Mouse (Mus musculus): ENCODE measurements at regions not wholly inside any gene's neighbourhood (a gene's known extent, or its start where the extent isn't known, plus 50 kb on each side); places are given as distances from the start of the nearest gene placed in this dataset.

DNA sequence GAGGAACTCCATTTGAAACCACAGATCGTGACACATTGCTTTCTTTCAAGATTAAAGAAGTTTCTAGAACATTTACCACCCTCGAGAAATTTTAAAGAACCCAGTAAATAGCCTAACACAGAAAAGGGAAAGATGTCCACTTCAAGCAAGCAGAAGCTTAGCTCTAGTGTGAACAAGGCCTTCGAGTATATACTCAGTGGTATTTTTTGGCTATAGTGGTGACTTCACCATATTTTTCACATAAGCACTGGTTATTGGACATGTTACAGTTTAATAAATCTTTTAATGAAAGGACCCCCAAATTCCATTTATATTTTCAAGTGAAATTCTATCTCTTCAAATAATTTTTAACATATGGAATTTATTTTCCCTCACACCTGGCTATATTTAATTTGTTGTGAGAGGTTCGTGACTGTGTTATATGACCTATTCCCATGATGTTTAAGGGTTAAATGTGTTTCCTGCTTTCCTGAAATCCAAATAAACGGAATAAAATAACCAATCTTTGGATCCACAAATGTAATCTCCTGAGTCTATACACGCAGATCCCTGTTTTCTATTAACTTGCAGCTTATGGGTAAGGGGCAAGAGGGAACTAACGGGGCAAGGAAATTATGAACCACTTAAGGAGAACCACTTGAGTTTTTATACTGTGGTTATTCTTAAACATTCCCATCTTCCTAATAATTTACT is 60.6 kb upstream of the Tas2r134 start:
- DNase-seq: no peak
- intact Hi-C loops (cut with DNase I): no loop called here

DNA sequence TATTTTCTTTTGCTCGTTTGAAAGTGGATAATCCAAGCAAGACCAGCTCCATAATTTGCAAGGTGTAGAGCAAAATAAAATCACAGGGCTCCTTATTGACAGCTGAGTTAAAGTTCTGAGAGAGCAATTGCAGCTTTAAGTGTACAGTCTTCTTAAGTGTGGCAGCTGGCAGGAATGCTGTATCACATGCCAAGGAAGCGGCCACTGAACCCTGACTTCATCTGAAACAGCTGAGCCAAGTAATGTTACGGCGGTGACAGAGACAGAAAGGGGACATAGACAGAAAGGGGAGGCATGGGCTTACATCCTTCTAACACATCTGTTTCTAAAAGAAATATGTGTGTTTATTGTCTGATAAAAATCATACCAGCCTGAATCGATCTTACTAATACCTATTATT is 63.4 kb upstream of the Tas2r134 start:
- intact Hi-C loops (cut with DNase I): no loop called here
- DNase-seq: peak; percentile 9

DNA sequence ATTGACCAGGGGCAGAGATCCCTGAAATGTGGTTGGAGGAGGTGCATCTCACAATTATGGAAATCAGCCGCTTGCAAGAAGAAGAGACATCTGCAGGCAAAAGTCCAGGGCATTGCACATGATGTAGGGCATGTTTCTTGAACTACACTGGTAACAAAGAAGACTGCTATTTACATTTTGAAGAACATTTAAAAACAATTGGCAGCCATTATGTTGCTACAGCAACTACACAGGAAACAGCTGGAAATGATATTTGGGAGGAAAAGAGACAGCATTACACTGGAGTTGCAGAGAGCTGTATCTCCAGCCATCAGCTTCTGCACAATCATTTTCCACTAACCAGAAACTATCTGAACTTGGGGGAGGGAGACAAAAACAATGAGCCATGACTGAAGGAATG is 64.1 kb upstream of the Tas2r134 start:
- intact Hi-C loops (cut with DNase I): no loop called here
- no peak for DNase-seq

DNA sequence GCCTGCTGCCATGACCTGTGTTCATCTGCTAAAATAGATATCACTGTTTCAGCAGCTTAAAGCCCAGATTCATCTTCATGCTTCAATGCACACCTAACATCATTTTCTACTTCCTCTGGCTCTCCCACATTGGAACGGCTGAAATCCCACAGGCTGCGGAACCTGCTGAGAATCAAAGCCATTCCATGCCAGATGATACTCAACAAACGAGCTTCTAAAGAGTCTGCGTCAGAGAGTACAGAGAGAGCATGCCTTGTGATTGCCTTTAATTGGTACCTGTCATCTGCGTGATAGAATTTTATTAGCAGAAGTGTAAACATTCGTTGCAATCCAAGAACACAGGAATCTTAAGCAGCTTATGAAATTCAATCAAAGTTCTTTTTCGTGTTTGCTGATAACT is 76.4 kb upstream of the Tas2r134 start:
- no peak for DNase-seq
- intact Hi-C loops (cut with DNase I): no loop called here

DNA sequence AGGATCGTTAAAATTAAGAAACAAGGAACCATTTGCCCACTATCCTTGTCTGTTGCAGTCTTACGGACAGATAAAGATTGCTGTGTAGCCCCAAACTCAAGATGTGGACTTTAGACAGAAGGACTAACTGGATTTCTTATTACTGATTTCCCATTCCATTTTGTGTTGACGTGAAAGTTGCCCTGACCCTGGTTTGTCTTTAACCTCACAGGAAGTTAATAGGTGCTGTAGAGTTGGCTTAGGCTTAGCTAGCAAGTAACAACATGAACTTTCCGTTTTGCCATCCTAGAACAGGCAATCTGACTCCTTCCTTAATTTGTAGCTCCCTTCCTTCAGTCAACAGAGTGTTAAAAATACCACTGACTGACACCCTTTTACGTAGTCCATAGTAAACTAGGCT is 78.2 kb upstream of the Tas2r134 start:
- no peak for DNase-seq
- intact Hi-C loops (cut with DNase I): no loop called here

DNA sequence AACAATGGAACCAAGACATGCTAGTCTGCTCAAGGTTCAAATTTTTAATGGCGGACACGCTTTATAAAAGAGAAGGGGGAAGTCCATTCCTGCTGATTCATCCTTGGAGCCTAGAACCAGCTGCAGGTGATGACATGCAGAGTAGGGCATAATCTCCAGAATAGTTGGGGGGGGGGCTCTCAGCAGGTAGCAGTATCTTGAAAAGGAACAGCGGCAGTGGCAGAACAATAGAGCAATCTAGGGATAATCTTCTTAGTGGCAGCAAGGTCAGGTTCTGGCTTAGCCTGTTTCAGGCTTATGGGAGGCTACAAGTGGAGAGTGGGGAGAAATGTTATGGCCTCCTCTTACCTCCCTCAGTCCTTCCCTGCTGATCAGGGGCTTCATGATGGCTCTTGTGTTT is 81.1 kb upstream of the Tas2r134 start:
- intact Hi-C loops (cut with DNase I): no loop called here
- DNase-seq: no peak

DNA sequence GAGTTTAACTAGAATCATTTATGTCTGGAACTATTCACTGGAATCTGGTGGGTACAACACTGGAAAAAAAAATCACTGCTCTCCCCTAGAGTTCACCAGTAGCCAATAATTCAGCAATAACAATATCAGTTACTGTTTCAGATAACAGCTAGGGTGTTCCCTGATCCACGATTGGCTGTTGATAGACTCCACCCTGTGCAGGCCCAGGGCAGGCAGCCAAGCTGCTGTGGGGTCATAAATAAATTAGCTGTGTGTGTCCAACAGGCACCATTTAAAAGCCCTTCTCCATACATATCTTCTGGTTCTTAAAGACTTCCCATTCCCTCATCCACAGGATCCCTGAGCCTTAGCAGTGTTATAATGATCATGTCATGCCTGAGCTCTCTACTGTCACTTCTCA is 83.4 kb upstream of the Tas2r134 start:
- intact Hi-C loops (cut with DNase I): no loop called here

DNA sequence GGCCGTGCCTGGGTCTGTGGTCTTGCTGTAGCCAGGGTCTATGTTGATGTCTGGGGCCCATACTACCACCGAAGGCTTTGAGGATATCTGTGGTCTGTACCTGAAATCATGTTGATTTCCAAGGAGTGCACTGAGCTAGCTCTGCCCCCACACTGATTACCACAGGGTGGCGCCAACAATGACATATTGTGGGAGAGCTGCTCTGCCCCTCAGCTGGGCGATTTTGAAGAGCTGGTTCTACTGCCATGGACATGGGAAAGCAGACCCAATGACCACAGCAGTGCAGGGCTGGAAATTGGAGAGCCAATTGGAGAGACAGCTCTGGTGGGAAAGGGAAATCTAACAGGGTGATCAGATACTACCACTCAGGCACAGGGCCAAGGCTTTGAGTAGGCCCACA is 85.0 kb upstream of the Tas2r134 start:
- DNase-seq: peak; percentile 38
- intact Hi-C loops (cut with DNase I): no loop called here

More for the DNA sequence above, 83.4 kb upstream of the Tas2r134 start:
- no peak for DNase-seq

DNA sequence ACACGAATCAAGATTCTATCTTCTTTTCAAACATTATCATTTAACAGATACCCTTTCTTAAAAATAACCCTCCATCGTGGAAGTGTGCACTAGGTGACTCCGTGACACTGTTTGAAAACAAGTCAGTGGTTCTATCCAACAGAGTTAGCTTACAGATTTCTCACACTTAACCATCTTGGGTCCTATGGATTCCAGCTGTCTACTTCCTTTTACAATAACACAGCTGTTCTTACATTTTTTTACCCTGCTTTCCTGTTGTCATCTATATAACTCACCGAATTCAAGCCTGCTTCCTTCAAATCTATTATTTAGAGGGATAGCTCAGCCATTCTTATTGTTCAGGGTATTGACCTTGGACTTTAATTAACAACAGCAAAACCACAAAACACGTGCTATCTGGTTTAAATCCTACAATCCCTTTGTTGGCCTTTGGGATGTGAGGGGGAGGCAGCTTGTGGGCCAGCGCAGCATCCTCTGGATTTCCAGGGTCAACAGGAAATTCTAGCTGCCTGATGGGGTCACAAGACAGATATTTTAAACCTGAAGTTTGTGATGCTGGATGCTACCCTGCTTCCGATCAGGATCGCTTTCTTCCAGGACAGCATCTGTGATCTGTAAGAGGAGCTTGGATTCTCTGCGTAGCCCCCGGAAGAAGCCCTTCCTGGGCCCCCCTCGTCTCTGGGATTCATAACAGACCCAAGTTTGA is 94.4 kb upstream of the Tas2r134 start:
- DNase-seq: no peak
- intact Hi-C loops (cut with DNase I): no loop called here

DNA sequence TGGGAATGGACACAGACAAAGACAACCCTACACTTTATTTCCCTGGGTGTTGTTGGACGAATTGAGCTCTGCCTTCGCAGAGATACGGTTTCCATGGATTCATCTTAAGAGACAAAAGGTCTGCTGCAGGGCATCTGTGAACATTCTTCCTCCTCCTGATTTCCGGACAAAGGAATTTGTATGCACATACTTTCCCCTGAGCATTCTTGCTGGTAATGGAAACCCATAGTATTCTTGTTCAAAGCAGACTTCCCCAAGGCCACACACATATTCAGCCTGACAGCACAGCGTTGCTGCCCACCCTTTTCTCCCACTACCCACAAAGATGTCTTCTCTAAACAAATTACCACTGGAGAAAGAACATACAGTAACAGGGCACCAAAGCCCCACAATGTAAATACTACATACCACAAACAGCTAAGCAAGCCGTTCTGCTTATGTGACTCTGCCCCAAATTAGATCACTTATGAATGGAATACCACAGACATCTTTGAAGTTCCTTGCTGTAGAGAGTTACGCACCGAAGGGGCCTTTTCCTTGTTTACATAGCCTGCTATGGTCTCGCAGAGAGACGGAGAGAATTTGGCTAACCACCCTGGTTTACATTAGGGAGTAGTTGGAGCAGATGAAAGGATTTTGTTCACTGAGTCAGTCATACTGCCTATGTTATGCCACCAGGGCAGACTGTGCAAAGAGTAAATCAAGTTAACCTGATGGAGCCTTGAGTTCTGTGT is 96.0 kb upstream of the Tas2r134 start:
- no peak for DNase-seq
- intact Hi-C loops (cut with DNase I): no loop called here

DNA sequence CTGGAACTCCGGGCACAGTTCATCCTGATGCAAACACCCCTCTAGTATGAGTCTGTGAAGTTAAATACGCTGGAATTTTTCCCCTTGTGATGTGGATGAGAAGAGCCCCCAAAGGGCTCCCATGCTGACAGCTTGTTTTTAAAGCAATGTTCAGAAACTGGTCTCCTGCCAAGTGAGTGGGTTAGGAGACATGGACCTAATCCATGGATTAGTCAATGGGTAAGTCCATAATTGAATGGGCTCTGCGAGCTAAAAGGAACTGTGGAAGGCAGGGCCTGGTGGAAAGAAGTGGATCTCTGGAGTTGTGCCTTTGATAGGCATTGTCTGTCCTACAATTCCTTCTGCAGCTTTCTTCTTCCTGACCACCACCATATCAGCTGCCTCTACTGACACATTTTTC is 104.5 kb upstream of the Tas2r134 start:
- intact Hi-C loops (cut with DNase I): no loop called here
- no peak for DNase-seq

DNA sequence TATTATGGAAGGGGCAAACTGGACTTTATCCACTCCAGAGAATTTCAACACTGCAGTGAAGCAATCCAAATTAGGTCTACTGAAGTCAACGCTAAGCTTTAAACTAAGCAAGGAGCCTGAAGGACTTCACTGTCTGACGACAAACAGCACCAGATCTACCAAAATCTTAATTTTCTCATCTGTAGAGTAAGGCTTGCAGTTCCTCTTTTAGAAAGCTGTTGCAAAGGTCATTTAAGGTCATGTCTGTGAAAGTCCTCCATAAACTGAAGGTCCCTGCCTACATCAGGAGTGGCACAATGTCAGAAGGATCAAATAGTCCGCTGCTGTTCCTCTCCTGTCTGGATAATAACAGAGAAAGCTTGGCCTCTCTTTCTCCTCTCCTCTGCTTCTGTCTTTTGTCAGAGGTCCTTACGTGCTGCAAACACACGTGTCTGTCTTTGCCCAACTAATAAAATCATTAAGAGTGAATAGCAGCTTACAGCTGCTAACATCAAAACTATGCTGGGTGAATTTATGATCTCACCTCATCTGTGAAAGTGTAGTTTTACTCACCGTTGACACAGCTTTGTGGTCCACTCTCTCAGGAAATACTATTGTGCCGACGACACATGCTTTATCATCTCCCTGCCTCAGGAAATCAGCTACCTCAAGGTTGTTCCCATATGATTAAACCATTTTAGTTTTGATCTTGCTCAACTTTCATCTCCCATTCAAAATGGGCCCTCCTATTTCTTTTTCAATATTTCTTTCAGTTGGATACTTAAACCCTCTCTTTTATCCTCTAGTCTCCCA is 117.9 kb upstream of the Tas2r134 start:
- no peak for DNase-seq
- intact Hi-C loops (cut with DNase I): no loop called here

DNA sequence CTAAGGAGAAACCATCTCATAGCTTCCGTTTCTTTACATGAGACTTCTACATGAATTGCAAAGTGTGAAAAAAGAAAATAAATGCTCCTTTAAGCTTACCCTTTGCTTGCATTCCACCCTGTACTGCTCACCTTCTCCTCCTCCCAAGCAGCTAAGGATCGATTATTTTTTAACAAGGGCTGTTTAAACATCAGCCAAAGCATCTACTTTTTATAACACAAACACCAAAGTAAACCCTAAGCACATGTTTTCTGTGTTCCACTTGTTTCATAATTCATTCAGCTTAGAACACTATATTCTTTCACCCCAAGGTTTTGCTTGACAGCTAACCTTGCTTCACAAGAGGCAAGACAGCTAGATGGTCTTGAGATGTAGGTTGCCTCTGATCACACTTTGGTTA is 129.4 kb upstream of the Tas2r134 start:
- DNase-seq: no peak
- intact Hi-C loops (cut with DNase I): no loop called here

DNA sequence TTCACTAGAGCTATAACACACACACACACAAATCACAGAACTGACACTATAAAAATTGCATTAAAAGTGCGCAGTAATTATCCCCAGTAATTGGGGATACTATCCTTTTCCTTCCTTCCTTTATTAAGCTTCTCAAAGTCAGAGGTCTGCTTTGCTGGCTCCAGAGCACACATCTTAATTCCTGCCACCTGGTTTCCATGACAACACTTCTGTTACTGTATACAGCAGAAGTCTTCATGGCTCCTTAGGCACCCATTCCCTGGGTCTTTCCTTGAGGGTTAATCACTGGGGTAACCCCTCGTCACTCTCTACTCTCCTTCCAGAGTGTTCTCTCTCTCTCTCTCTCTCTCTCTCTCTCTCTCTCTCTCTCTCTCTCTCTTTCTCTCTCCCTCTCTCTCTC is 153.6 kb upstream of the Tas2r134 start:
- DNase-seq: no peak
- intact Hi-C loops (cut with DNase I): no loop called here

DNA sequence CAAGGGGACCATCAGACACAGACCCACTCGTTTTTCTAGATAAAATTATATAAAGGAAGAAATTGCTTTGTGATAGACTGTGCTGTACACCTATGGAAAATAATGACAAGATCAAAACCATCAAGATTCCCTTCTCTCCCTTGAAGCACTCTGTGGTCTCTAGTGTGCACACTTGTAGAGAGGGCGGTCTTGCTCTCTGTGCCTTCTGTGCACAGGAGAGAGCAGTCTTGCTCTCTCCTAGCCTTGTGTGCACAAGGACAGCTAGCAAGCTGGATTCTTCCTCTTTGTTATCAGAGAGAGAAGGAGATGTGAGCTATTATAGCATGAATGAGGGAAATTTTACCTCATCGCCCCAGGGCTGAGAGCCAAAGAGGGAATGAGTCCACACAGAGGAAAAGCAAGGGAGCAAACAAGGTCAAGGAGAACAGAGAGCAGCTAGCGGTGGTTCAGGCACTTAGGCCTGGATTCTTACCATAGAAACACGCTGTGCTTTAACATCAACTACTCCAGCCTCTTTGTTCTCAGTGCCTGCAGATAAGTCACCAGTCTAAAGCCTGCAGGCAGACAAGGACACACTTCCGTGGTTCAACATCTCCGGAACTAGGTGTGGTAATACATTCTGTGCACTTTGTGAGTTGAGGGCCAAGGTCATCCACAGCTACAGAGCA is 160.2 kb upstream of the Tas2r134 start:
- intact Hi-C loops (cut with DNase I): no loop called here
- no peak for DNase-seq

DNA sequence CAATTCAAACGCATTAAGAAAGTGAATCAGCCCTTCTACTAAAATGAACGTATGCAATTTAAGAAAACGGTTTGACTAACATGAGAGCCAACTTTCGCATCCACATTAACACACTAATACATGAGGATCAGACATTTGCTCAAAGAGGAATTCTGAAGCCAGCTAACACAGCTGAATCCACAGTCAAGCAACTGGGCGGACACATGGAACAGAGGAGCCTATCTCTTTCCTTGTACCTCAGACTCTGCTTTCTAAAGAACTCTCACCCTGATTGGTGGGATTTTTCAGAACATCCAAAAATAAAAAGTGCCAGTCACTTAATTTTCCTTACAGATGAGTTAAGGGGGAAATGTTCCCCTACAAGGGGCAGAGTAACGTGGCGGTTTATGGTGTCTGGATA is 161.3 kb upstream of the Tas2r134 start:
- DNase-seq: no peak
- intact Hi-C loops (cut with DNase I): no loop called here

DNA sequence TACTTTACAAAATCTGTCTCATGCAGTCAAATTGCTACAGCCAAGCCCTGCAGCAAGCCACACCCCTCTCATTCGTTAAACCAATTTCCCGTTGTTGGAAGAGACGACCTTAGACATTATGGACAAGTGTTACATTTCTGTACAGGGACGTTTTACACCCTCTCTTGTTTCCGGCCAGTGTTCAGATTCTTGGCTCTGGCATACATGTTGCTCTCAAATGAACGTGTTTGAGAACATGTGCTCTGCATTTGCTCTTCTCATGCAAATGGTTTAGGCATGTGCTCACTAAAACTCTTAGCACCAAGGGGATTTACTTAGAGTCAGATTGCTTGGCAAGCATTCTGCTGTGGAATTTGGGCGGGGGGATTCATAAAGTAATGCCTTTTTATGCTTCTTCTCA is 161.7 kb upstream of the Tas2r134 start:
- intact Hi-C loops (cut with DNase I): no loop called here
- no peak for DNase-seq

DNA sequence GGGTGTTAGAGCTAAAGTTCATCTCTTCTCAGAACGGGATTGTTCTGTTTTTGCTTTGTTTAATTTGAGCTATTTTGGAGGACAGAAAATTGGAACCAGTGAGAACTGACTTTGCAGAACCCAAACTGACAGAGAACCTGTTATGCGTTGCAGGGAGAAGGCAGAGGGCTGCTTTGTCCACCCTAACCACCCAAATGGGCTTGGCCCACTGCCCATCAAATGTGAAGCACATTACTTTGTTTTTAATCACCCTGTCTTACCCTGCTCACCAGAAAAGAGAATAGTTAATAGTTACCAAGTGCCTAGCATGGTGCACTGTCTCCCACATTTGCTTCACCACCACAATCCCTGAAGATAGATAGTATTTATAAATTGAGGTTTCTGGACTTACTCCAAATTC is 163.0 kb upstream of the Tas2r134 start:
- intact Hi-C loops (cut with DNase I): no loop called here
- peak; percentile 6 for DNase-seq

DNA sequence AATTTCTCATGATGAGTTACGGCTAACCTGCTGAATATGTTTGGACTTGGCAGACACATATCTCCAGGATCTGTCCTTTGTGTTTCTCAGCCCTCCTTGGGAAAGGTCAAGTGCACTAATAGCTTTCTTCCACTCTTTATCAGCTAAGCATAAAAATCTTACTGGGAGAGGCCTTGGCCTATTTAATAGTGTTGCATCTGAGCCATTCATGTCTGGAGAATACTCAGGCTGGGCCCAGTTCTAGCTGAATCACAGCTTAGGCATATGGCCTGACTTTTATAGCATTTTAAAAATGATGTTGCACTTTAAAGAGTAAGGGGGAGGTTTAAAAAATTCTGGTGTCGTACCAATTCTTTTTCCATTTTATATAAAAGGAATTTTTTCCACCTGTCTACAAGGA is 166.4 kb upstream of the Tas2r134 start:
- DNase-seq: no peak
- intact Hi-C loops (cut with DNase I): no loop called here

DNA sequence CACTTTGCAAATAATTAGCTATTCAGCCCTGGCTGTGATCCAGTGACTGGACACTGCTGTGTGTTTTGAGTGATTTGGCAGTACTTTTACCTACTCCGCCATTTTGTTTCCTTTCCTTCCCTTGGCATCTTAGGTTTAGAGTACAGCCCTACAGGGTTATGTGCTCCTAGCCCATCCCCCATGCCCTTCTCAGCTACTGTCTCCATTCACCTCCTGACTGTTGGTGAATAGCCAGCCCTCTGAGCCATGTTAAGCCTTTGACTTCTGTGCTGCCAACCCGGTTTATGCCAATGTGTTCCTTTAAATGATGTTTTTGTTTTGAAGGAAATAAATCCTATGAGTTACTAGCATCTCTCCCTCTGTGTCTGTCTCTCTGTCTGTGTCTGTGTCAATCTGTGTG is 167.8 kb upstream of the Tas2r134 start:
- intact Hi-C loops (cut with DNase I): no loop called here
- peak; percentile 38 for DNase-seq

DNA sequence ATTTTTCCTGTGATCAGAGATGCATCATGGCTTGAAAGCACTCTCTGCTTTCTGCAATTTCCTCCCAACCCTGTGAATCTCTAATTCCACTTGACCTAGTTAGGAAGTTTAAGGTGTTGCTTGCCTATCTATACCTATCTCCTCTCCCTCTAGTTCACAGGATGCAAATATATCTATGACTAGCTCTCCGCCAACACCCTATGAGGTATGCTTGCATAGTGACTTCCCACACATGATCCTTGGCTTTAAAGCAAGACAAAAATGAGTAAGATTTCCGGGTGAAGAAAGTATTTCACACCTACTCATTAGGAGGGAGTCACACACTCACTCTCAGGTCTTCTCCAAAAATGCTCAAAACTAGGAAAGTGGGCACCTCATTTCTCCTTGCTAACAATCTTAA is 169.6 kb upstream of the Tas2r134 start:
- DNase-seq: no peak
- intact Hi-C loops (cut with DNase I): no loop called here

All from left cerebral cortex, postnatal 4 days (tissue).